Mouse (Mus musculus) midbrain, postnatal 0 days (tissue): ENCODE results near the gene Tada2b. TPM values are rescaled to one million over a fixed set of nuclear protein-coding genes. Genes with fewer than 3 reads are reported as not detected.

ENCODE experiments used
- ATAC-seq: fragments of 200-750 bp; cut with Nextera tagmentation; 2 replicates; pipeline ENCODE4 v1.8.0; 2017; ENCODE audit warnings: moderate number of reproducible peaks, mild to moderate bottlenecking, moderate TSS enrichment, moderate library complexity; ENCODE audit not compliant: low FRiP score
- DNase-seq: peaks from one replicate; pipeline ENCODE4 v3.0.0-alpha.2; 2015; ENCODE audit warnings: low spot score
- H3K27ac ChIP-seq: fragments of 300-500 bp; sonication (generic); 2 replicates; pipeline ENCODE4 v1.5.1; 2014; ENCODE audit warnings: low read depth, mild to moderate bottlenecking, low read length, mixed read lengths
- H3K27me3 ChIP-seq: fragments of 300-500 bp; sonication (generic); 2 replicates; pipeline ENCODE4 v1.6.1; 2014; ENCODE audit warnings: low read length, control low read depth, mixed read lengths; ENCODE audit not compliant: insufficient read depth
- H3K36me3 ChIP-seq: fragments of 300-500 bp; sonication (generic); 2 replicates; pipeline ENCODE4 v1.6.1; 2014; ENCODE audit warnings: low read length, control low read depth, mixed read lengths; ENCODE audit not compliant: insufficient read depth
- H3K4me1 ChIP-seq: fragments of 300-500 bp; sonication (generic); 2 replicates; pipeline ENCODE4 v1.6.1; 2014; ENCODE audit warnings: mild to moderate bottlenecking, control low read depth, antibody characterized with exemption, low read length, mixed read lengths; ENCODE audit not compliant: insufficient read depth
- H3K4me2 ChIP-seq: fragments of 300-500 bp; sonication (generic); 2 replicates; pipeline ENCODE4 v1.6.1; 2014; ENCODE audit warnings: low read depth, mild to moderate bottlenecking, low read length, mixed read lengths; ENCODE audit not compliant: poor library complexity, severe bottlenecking
- H3K4me3 ChIP-seq: fragments of 300-500 bp; sonication (generic); 2 replicates; pipeline ENCODE4 v1.5.1; 2014; ENCODE audit warnings: low read depth, mild to moderate bottlenecking, low read length, moderate library complexity
- H3K9ac ChIP-seq: fragments of 300-500 bp; sonication (generic); replicated peaks from 2 replicates; pipeline ENCODE4 v1.6.1; 2014; ENCODE audit warnings: mild to moderate bottlenecking, low read length, moderate library complexity, mixed read lengths; ENCODE audit not compliant: poor library complexity, severe bottlenecking
- H3K9me3 ChIP-seq: fragments of 300-500 bp; sonication (generic); 2 replicates; pipeline ENCODE4 v1.6.1; 2016; ENCODE audit warnings: low read length, control low read depth
- CTCF ChIP-seq: IDR thresholded peaks from 2 replicates; pipeline ENCODE4 v1.5.1; 2016; ENCODE audit warnings: antibody characterized with exemption, mild to moderate bottlenecking
- WGBS: fragments of 180-500 bp; shearing (Covaris S2); extraction: QIAGEN DNeasy Blood & Tissue Kit; methylation state at CpG from one replicate; pipeline ENCODE4 v1.1.7; 2014; 5-methylcytosine and 5-hydroxymethylcytosine counted together
- polyA plus RNA-seq: library from polyadenylated mRNA; unstranded; fragments of >200 nt; fragmentation: Nextera tagmentation; extraction: Ambion mirVana; gene quantifications from 2 replicates; pipeline ENCODE4 v1.2.1, GENCODE M21; 2015
- total RNA-seq: library from RNA; depleted of rRNA; stranded (reverse); fragments of >200 nt; gene quantifications from 2 replicates; pipeline ENCODE4 v1.2.3, GENCODE M21; 2014; rRNA removed

Gene Tada2b
- total and polyA plus RNA-seq, 2 experiments from 2014 or later, result 3.5 to 26.9 TPM

- Histone ChIP-seq H3K4me1 (no peaks in the 10 kb centered on the region), H3K36me3 (no peaks in the 10 kb centered on the region), H3K27me3 (no peaks in the 10 kb centered on the region), H3K9ac (no peak overlapping the region), H3K4me3 (no peak overlapping the region), H3K27ac (no peak overlapping the region), H3K4me2 (no peak overlapping the region), H3K9me3 (no peaks in the 10 kb centered on the region)
- DNase-seq (no peak), ATAC-seq (no peak)
- WGBS, result 40% methylated on average over 9 of the region's 9 CpGs
- TF ChIP-seq CTCF, result no peak
These were observed 49.6 kb downstream of the Tada2b start for GRCm38 (mm10) chr5:36434398-36434967.

- no peaks in the 10 kb centered on the region for H3K27me3 ChIP-seq
- DNase-seq (no peak), ATAC-seq (no peak)
- no peak overlapping the region for H3K4me3 ChIP-seq
- no peaks in the 10 kb centered on the region for H3K4me1 ChIP-seq
- H3K27ac ChIP-seq, result no peak overlapping the region
- H3K9ac ChIP-seq, result no peak overlapping the region
- H3K36me3 ChIP-seq, result no peaks in the 10 kb centered on the region
- no peaks in the 10 kb centered on the region for H3K9me3 ChIP-seq
- no peak overlapping the region for H3K4me2 ChIP-seq
- no peak for TF ChIP-seq CTCF
- WGBS, result 68% methylated on average over 2 of the region's 2 CpGs
These were observed 52.4 kb downstream of the Tada2b start for GRCm38 (mm10) chr5:36431711-36432110.

GRCm38 (mm10) chr5:36429551-36429950 lies 54.5 kb downstream of the Tada2b start:
- Histone ChIP-seq H3K9me3 (no peaks in the 10 kb centered on the region), H3K36me3 (no peaks in the 10 kb centered on the region), H3K4me3 (no peak overlapping the region), H3K27ac (no peak overlapping the region), H3K4me1 (no peaks in the 10 kb centered on the region), H3K9ac (no peak overlapping the region), H3K4me2 (no peak overlapping the region), H3K27me3 (no peaks in the 10 kb centered on the region)
- no peak for ATAC-seq
- no peak for TF ChIP-seq CTCF
- 80% methylated on average over 3 of the region's 3 CpGs for WGBS
- DNase-seq, result no peak

- no peak overlapping the region for H3K9ac ChIP-seq
- ATAC-seq, result no peak
- no peaks in the 10 kb centered on the region for H3K27me3 ChIP-seq
- no peak overlapping the region for H3K27ac ChIP-seq
- H3K9me3 ChIP-seq, result no peaks in the 10 kb centered on the region
- H3K4me1 ChIP-seq, result no peaks in the 10 kb centered on the region
- TF ChIP-seq CTCF, result no peak
- H3K4me3 ChIP-seq, result no peak overlapping the region
- DNase-seq, result no peak
- WGBS, result 54% methylated on average over 11 of the region's 11 CpGs
- no peak overlapping the region for H3K4me2 ChIP-seq
- H3K36me3 ChIP-seq, result no peaks in the 10 kb centered on the region
These were observed 56.3 kb downstream of the Tada2b start for GRCm38 (mm10) chr5:36427831-36428230.

- WGBS, result 76% methylated on average over 5 of the region's 5 CpGs
- Histone ChIP-seq H3K27ac (no peak overlapping the region), H3K4me2 (no peak overlapping the region), H3K36me3 (no peaks in the 10 kb centered on the region), H3K9me3 (no peaks in the 10 kb centered on the region), H3K4me1 (no peaks in the 10 kb centered on the region), H3K27me3 (no peaks in the 10 kb centered on the region), H3K4me3 (no peak overlapping the region), H3K9ac (no peak overlapping the region)
- TF ChIP-seq CTCF, result no peak
- no peak for DNase-seq
- no peak for ATAC-seq
These were observed 57.7 kb downstream of the Tada2b start for GRCm38 (mm10) chr5:36426404-36426803.

GRCm38 (mm10) chr5:36424676-36425075 lies 59.4 kb downstream of the Tada2b start:
- no peak for DNase-seq
- no peak for ATAC-seq
- Histone ChIP-seq H3K4me3 (no peak overlapping the region), H3K9me3 (no peaks in the 10 kb centered on the region), H3K4me2 (no peak overlapping the region), H3K27ac (no peak overlapping the region), H3K36me3 (no peaks in the 10 kb centered on the region), H3K9ac (no peak overlapping the region), H3K4me1 (no peaks in the 10 kb centered on the region), H3K27me3 (no peaks in the 10 kb centered on the region)
- TF ChIP-seq CTCF, result no peak

Other genes starting within 250 kb of the Tada2b start
- gene Sorcs2, start 86.1 kb downstream of the Tada2b start, total RNA-seq, result 49.2 and 50.3 TPM in 2 replicates
- 14.1 and 16.1 TPM in 2 replicates for gene Sorcs2, start 86.1 kb downstream of the Tada2b start, polyA plus RNA-seq
- gene Grpel1, start 19.3 kb downstream of the Tada2b start, total RNA-seq, result 16.2 and 16.3 TPM in 2 replicates
- 38.4 and 43.4 TPM in 2 replicates for gene Grpel1, start 19.3 kb downstream of the Tada2b start, polyA plus RNA-seq
- 2.1 and 3.2 TPM in 2 replicates for gene Ccdc96, start 303 bp upstream of the Tada2b start, total RNA-seq
- 1.7 and 2.3 TPM in 2 replicates for gene Ccdc96, start 303 bp upstream of the Tada2b start, polyA plus RNA-seq
- 29.3 and 30.5 TPM in 2 replicates for gene Tbc1d14, start 109.0 kb upstream of the Tada2b start, total RNA-seq
- gene Tbc1d14, start 109.0 kb upstream of the Tada2b start, polyA plus RNA-seq, result 51.0 and 53.3 TPM in 2 replicates
- gene D5Ertd579e, start 211.7 kb upstream of the Tada2b start, total RNA-seq, result 71.1 and 93.4 TPM in 2 replicates
- 29.2 and 34.2 TPM in 2 replicates for gene D5Ertd579e, start 211.7 kb upstream of the Tada2b start, polyA plus RNA-seq